Mouse (Mus musculus): ENCODE measurements around the gene Gys1. TPM values are rescaled to one million over a fixed set of nuclear protein-coding genes. Genes with fewer than 3 reads are reported as not detected.

Gys1 gene
- polyA plus RNA-seq (2012) = 28.8 TPM in 2 replicates

GRCm38 (mm10) chr7:45434203-45435015 lies at the start of gene Gys1:
Gys1 (plus strand) TSS chr7:45434844.
- no peak for TF ChIP-seq GATA1 (IDR thresholded peaks at IDR 0.05; ENCODE audit: low read length)

- TF ChIP-seq GATA1 (IDR thresholded peaks at IDR 0.05; ENCODE audit: low read length) = no peak
Measured at GRCm38 (mm10) chr7:45386077-45386476, 48.6 kb upstream of the Gys1 start.

GRCm38 (mm10) chr7:45395129-45395541 lies 39.5 kb upstream of the Gys1 start:
- no peak for TF ChIP-seq GATA1 (IDR thresholded peaks at IDR 0.05; ENCODE audit: low read length)

GRCm38 (mm10) chr7:45395578-45396336 lies 38.9 kb upstream of the Gys1 start, which contains the start of gene Snrnp70:
Snrnp70 (minus strand) TSS chr7:45395742.
- no peak for TF ChIP-seq GATA1 (IDR thresholded peaks at IDR 0.05; ENCODE audit: low read length)

- TF ChIP-seq GATA1 (IDR thresholded peaks at IDR 0.05; ENCODE audit: low read length) = no peak
Measured at GRCm38 (mm10) chr7:45396787-45397186, 37.9 kb upstream of the Gys1 start.

- TF ChIP-seq GATA1 (IDR thresholded peaks at IDR 0.05; ENCODE audit: low read length) = no peak
Measured at GRCm38 (mm10) chr7:45401521-45402085, 33.0 kb upstream of the Gys1 start.

- no peak for TF ChIP-seq GATA1 (IDR thresholded peaks at IDR 0.05; ENCODE audit: low read length)
Measured at GRCm38 (mm10) chr7:45403532-45404261, 30.9 kb upstream of the Gys1 start.

- TF ChIP-seq GATA1 (IDR thresholded peaks at IDR 0.05; ENCODE audit: low read length) = no peak
Measured at GRCm38 (mm10) chr7:45405091-45406075, 29.3 kb upstream of the Gys1 start, which contains the start of gene Kcna7. Kcna7 (plus strand) TSS chr7:45405653.

GRCm38 (mm10) chr7:45406157-45407156 lies 28.2 kb upstream of the Gys1 start:
- TF ChIP-seq GATA1 (IDR thresholded peaks at IDR 0.05; ENCODE audit: low read length) = no peak

GRCm38 (mm10) chr7:45407836-45408235 lies 26.8 kb upstream of the Gys1 start:
- no peak for TF ChIP-seq GATA1 (IDR thresholded peaks at IDR 0.05; ENCODE audit: low read length)

- no peak for TF ChIP-seq GATA1 (IDR thresholded peaks at IDR 0.05; ENCODE audit: low read length)
Measured at GRCm38 (mm10) chr7:45408351-45408750, 26.3 kb upstream of the Gys1 start.

- no peak for TF ChIP-seq GATA1 (IDR thresholded peaks at IDR 0.05; ENCODE audit: low read length)
Measured at GRCm38 (mm10) chr7:45408949-45409348, 25.7 kb upstream of the Gys1 start.
